Mouse (Mus musculus) kidney, postnatal 10 days (tissue): ENCODE results near the gene Il12a.

Experiments
- DNase-seq: peaks from one replicate; pipeline ENCODE4 v3.0.0; 2021; ENCODE audit warnings: mixed read lengths

Il12a gene

DNA sequence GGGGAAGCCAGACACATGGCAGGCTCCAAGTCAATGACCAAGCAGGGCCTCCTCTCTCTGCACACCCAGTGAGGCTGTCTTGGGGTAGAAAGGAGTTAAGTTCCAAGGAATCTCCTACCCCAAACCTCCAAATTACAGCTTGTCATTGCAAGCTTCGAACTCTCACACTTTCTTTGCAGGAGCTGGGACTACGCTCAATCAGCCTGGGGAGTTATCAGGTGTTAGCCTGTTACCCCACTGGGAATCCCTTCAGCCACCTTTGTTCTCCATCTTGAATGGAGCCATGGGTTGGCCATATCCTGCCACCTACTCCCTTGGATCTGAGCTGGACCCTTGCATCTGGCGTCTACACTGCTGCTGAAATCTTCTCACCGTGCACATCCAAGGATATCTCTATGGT lies at the start of gene Il12a:
Gene Il12a (plus strand): TSS at position 301 of the 400 bp plus-strand sequence.
- no peak for DNase-seq

DNA sequence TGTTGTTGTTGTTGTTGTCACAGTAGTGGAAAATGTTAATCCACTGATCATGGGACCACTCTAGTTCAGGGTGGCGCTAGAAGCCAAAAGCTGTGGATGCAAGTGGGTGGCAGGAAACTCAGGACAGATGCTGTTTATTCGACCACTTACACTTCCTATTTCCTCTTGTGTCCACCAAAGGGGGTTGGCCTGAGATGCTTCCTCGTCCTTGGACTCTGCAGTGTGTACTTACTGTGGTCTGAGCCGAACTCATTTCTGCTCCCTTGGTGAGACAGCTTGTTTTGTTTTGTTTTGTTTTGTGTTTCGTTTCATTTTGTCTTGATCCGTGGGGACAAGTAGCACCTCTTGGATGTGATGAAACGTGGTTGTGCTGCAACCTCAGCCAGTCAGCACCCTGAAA lies 47.5 kb upstream of the Il12a start:
- DNase-seq, result no peak

DNA sequence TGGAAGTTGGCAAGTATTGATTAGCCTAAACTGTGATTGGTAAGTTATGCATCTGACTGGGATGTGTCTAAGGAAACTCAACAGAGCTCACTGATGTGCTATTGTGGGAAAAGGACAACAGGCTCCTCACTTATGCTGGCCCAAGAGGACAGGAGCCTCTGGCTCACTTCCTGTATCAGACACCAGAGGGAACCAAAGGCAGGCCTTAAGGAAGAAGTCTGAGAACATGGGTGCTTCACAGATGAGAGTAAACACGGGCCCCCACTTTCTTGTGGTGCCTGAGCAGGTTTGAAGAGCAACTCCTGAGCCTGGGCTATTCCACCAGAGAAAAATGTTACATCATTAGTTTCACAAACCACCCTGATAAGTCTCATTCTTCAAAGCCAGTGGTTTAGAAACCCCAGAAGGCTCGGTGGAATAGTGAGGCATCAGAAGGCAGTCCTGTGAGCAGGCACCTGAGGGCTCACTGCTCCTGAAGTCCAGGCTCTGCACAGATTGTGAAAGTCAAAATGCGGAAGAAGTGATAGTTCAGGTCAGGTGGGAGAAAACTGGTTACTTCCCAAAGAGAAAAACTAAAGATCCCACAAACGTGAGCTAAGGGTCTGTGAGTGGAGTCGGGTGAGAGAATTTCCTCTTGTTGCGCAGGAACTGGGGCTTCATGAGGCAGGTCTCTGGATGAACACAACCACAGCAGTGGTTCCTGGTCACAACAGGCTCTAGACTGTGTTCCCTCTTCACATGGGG lies 43.9 kb upstream of the Il12a start:
- peak; percentile 58 for DNase-seq

DNA sequence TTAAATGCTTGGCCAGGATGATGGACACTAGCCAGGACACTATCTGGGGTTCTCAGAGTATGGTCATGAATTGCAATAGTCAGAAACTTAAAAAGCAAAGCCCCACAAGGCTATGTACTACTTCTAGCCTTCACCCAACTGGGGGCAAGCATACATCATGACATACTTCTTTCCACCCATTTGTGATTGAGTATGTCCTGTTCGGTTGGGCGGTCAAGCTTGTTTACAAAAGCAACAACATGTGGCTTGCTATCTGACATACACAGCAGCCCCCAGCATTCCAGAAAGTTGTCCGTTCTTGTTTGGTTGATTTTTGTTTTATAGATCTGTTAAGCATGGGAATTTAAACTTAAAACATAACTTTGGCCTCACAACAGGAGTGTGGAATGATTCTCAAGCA lies 43.2 kb upstream of the Il12a start:
- no peak for DNase-seq

DNA sequence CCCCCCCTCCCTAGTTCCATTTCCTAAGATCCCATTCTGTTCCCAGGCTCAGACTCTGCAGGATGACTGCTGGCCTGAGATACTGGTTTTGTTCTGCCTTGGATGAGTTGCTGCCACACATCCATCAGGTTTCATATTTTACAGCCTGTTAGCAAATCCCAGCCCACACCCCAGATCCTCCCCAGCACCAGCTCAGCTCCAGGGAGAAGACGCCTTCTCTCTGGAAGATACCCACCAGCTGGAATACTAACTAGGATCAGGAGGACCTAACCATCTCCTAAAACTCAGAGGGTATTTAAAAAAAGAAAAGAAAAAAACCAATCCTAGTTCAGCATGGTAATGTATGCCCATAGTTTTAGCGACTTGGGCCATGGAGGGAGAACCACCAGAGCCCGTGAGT lies 40.2 kb upstream of the Il12a start:
- no peak for DNase-seq

DNA sequence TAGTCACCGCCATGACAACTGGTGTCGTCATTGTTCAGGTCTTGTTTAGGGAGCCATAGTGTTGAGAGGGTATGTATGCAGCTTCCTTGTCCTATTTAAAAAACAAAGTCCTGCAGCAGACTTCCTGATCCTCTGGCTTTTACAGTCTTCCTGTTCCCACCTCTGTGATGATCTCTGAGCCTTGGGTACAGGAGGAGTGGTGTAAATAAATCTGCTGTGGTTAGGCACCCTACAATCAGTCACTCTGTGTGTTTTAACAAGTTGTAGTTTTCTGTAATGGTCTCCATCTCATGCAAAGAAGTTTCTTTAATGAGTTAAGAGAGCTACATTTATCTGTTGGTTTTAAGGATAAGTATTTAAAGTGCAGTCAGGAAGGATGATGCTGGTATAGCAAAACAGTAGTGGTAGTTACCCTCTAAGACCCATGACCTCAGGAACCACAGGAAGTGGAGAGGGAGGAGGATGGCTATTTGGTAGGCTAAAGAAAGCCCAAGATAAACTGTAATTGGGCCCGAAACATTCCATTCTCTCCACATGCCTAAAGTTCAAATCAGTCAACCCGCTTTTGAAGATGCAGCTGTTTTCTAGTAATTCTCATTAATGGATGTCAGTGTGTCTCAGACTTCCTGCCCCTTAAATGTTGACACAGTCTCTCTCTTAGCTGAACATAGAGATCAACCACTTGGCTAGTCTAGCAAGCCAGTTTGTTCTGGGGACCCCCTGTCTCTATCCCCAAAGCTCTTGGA lies 33.7 kb upstream of the Il12a start:
- DNase-seq, result peak; percentile 13

DNA sequence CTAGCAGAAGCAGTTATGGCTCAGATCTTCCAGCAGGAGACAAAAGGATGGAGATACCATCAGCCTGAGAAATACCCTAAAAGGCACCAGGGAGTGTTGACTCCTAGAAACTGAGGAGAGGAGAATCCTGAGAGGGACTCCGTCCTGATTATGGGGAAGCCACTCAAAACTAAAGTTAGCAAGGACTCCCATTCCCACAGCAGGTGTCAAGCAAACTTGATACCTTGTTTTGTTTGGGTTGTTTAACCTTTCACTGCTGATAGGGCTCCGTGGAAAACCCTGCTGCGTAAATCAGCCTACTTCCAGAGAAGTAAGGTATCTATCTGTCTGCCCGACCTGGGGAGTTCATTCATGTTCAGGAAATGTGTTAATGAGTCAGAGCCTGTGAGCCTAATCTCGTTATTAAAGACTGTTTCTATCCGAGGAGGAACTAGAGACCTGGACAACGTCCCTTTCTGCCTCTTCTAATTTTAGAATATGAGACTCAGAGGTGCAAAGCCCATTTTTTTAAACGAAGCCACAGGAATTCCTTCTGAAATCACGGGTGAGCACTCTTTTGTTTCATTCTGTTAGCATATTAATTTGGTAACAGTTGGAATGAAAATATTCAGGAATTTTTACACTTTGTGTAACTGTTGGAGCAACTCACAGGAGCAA lies 32.7 kb upstream of the Il12a start:
- no peak for DNase-seq

DNA sequence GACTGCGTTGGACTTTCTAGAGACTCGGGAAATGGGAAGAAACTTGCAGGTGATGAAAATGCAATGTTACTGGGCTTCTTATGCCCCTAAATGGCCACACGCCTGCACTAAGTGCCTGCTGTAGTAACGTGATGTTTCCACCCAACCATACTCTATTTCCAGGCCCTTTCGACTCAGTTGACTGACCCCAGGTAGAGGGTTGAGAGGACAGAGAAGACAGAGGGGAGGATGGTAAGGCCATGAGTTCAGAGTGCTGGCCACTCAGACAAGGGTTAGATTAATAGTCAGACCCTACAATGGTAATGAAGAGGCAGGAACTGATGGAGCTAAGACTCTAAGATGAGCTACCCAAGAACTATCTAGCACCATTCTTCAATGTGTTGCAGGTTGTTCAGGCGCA lies 30.4 kb upstream of the Il12a start:
- no peak for DNase-seq

DNA sequence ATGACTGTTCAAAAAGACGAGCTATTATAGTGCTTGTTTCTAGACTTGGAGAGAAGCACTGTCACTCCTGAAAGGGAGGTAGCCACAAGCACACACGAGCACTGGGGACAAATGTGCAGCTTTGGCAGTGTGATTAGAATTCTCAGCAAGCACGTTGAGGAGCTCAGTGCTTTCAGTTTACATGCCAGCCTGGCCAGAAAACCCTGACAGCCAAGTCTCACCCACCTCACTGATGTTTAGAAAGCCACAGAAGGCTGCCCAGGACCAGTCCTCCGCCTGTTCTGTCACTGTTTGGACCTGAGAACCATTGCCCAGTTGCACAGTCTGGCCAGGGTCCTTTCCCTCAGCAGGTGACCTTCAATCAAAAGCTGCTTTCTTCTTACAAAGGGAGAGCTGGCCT lies 29.9 kb upstream of the Il12a start:
- DNase-seq, result no peak

DNA sequence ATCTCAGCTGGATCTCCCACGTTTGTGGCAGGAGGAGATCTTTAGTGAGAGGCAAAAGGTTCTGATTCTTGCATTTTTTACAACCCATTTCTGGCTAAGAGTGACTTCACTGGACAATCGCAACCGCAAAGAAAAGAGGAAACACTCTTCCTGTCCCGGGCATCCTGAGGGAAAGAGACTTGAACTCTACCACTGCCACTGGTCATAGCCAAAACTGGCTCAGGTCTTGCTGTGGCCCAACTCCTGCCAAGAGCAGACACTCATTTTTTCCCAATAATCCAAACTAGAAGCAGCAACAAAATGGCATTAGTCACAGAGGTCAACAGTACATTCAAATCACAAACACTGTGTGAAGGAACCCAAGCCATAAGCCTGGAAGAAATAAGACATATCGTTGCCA lies 28.1 kb upstream of the Il12a start:
- no peak for DNase-seq

DNA sequence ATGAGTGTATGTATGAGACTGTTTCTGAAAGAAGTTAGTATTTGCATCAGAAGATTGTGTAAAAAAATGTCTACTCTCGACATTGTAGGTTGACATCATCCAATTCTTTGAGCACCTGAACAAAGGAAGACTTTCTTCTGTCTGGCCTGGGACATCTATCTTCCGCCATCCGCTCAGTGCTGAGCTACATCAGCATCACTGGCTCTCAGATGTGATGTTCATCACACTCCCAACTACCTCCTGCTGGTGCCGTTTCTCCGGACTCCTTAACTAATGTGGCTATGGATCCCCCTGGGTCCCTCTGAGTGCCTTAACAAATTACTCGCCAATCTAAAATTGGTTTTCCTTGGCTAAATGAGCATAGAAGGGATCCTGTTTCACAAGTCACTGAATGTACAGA lies 26.1 kb upstream of the Il12a start:
- DNase-seq, result no peak

DNA sequence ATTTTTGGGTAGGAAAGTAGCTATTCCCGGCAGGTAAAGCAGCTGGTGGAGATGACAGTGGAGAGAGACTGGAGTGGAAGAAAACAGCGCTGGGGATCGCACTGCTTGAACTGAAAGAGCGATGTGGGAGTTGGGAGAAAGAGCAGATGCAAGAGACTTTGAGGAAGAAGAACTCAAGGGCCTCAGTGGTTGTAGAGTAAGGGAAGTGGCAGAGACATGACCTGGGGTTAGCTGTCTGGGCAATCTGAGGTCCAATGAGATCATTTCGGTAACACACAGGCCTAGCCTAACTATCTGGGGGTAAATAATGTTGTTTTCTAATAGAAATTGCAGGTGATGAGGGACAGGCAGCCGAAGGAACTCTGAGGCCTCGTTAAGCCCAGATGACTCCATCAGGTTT lies 24.1 kb upstream of the Il12a start:
- DNase-seq, result no peak

DNA sequence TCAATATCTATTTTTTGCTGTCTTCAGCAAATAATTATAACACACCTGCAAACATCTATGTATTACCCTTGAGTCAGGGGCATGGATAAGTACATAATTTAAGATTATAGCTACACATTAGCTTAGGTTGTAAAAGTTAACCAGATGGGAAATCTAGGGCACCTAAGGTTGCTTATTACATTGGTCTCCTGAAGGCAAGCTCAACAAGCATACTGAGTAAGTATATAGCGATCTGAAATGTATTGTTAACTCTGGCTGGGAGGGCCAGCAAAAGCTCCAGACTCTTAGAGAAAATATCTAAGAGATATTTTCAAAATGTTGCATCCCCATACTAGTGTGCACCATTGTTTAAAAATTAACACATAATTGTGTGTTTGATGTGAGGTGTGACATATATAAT lies 22.6 kb upstream of the Il12a start:
- no peak for DNase-seq

DNA sequence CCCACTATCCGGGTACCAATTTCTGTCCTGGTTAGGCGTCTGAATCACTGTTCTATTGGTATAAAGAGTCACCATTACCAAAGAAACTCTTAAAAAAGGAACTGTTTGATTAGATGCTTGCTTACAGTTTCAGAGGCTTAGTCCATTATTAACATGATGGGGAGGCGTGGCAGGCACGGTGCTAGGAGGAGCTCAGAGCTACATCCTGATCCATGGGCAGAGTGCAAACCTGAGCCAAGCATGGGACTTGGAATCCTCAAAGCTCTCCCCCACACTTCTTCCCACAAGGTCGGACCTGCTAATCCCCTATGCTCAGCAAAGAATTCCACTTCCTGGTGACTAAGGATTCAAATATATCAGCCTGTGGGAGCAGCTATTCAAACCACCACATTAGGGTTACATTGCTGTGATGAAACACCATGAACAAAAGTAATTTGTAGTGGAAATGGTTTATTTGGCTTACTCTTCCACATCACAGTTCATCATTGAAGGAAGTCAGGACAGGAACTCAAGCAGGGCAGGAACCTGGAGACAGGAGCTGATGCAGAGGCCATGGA lies 20.9 kb upstream of the Il12a start:
- DNase-seq, result peak; percentile 24

DNA sequence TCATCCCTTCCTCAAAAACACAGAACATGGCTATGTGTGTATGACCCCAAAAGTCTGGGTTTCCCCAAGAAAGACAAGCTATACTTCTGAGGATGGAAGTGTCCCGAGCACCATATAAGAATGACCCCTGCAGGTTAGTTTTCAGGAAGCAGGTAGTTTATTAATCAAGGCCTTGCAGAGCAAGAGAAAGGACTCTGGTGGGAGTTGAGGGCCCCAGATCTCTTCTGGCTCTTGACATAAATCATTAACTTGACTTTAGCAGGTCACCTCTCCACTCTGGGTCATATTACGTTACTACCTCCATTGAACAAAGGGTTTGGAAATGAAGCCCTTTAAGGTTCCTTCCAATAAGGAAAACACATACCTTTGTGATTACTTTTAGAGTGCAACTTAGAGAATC lies 15.7 kb upstream of the Il12a start:
- no peak for DNase-seq

DNA sequence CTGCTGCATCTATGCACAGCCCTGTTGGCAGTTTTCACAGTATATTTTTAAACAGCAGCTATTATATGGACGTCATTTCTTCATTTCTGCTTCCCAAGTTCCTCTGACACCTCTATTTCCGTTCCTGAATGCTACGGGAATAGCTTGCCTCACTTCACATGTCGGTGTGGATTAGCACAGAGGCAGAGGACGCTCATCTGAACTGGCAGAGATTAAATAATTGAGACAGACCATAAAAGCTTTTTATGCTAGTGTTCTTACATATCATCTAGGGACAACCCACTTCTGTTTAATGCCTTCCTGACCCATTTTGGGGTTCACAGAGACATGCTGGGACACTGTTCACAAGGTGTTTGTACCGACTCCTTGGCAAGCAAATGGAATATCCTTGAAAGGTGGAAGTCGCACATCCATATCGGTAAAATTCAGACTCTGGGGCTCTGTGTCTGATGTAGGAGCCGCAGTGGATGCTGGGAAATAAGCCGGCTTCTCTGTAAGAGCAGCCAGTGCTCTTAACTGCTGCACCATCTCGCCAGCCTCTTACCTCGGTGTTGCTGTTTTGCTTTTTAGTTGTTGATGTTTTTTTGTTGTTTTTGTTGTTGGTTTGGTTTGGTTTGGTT lies 15.1 kb upstream of the Il12a start:
- no peak for DNase-seq

DNA sequence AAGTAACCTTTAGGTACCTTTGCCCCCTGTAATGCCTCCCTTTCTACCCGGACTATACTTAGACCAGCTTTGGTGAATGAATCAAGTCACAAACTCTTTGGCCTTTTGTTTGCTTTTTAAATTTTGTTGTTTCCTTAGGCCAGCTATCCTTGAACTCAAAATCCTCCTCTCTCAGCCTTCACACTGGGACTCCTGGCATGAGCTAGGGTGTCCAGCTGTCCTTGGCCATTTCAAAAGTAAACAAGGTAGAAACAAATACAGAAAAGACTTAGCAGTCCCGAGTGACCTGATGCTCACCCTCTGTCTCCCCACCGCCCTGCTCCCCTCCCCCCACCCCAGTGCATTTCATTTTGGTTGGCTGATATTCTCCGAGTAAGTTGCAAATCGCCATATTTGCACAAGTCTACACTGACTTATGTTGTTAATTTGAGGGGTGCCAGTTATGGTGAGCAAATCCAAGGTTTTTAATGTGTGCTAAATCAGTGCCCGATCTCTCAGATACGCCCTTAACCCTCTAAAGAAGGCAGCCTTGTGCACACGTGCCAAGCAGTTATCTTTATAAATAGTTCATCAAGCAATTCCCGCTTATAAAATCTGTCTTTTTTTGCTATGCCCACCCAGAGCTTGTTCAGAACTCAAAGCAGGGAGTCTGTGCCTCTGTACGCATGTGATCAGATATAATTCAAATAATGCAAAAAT lies 14.3 kb upstream of the Il12a start:
- no peak for DNase-seq

DNA sequence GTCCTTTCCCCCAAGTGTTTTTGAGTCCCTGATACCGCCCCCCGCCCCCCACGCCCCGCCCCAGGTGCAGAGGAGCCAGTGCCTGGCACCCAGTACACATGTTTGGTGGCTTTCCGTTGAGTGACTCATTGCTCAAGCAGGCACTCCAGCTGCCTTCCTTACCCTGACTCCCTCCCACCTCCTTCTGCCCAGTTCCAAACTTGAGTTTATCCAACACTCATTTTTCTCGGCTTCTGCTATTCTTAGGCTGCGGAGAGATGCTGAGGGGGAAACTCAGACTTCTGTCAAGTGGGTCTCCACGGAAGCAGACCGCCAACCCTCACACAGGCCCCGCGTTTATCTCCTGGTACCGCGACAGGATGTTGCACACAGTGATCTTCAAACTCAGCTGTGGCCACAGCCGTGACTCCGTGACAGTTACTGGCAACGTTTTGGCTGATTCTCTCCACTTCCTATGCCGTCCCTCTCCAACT lies 13.6 kb upstream of the Il12a start:
- DNase-seq, result peak; percentile 31

DNA sequence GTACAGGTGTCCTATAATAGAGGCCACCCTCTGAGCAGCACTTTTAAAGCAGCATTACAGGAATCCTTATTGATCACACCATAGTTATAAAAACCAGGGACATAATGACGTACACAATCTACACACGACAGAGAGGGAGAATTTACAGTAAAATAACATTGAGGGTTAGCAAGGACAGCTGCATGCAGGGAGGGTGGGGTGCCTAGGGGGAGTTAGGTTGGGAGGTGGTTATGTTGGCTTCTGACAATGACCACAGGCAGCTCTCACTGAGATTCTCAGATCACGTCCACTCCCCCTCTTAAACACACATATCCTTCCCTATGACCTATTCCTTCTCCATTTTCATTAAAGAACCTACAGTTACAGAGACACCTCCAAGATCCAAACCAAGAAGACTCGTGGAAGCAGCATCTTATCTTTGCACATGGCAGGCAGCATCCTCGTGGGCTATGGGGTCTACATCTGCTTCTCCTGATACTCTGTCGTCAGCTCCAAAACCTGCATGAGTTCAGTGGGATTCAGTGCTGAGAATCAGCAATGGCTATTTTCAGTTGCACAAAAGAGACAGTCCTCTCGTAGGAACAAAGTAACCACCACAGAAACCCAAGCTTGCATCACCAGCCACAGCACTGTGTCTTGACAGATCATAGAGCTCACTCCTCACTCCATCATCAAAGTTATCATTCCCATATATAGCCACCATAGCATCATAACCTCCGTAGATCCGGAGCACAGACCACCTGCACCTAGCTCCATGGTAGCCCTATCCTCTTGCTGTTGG lies 11.4 kb upstream of the Il12a start:
- DNase-seq, result no peak

DNA sequence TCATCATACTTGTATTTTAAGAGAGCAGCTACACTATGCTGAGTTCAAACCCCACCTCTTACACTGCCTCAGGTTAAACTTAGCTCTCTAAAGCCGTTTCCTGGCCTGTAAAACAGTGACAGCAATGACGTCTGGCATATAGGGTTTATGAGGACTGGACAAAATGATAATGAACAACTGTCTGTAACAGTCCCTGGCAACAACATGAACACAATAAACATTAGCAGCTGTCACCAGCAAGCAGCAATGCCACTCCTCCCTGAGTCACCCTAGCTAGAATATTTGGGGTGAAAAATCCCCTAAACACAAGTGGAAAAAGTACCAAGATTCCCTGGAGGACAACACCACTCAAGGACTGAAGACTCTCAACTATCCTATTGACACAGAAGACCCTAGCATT lies 6.9 kb upstream of the Il12a start:
- DNase-seq, result no peak

DNA sequence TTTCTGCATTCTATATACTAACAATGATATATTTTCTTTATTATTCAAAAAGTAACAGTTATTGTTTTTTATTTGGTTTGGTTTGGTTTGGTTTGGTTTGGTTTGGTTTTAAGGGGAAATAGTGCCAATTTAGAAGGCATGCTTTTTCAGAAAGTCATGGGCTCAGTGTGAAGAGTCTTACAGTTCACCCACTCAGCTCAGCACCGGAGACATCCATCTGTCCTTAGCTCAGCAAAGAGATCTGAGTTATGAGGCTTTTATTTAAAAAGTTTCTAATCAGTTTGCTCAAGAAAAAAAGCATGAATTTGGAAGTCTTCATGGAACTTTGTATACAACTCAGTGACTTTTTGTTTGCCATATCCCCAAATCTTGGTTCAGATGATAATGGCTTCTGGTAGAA lies 6.2 kb upstream of the Il12a start:
- DNase-seq, result no peak
